Mouse (Mus musculus): Measurements from ENCODE around the gene Eci2.
"Not testable (repeated sequence)": the region's sequence is repeated elsewhere in the genome, so short reads cannot be mapped to it uniquely, and the experiment has no call there.

Eci2 gene

DNA sequence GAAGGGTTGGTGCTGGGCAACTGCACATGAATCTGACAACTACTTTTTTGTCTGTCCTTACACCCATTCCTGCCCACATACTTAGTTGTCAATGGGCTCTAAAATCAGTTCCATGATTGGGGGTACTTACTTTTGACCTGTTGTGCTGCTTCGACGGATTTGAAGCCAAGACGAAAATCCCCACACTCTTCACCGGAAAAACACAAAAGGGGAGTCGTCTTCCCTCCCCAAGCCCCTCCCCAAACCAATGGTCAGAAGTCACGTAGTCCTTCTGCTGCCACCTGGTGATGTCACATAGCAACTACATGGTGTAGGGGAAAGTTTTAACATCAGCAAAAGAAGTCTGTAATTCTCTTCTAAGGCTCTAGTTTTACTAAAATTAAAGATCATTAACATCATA is at the start of gene Eci2:
Gene Eci2, minus strand, starts transcription at position 218 of the 400 bp plus-strand sequence.
- peak; percentile 25 for DNase-seq (ENCODE audit: low spot score)

DNA sequence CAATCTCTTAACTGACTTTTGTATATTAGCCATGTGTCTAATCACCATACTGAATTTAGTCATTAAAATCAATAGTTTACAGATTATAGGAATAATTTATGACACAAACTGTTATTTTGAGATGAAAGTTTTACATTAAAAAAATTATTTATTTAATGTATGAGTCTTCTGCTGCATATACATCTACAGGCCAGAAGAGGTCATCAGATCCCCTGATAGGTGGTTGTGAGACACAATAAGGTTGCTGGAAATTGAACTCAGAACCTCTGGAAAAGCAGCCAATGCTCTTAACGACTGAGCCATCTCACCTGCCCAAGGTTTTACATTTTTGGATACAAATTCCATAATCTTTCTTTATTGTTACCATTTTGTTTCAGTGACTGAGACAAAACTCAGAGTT is 48.0 kb upstream of the Eci2 start:
- no peak for DNase-seq (ENCODE audit: low spot score)

DNA sequence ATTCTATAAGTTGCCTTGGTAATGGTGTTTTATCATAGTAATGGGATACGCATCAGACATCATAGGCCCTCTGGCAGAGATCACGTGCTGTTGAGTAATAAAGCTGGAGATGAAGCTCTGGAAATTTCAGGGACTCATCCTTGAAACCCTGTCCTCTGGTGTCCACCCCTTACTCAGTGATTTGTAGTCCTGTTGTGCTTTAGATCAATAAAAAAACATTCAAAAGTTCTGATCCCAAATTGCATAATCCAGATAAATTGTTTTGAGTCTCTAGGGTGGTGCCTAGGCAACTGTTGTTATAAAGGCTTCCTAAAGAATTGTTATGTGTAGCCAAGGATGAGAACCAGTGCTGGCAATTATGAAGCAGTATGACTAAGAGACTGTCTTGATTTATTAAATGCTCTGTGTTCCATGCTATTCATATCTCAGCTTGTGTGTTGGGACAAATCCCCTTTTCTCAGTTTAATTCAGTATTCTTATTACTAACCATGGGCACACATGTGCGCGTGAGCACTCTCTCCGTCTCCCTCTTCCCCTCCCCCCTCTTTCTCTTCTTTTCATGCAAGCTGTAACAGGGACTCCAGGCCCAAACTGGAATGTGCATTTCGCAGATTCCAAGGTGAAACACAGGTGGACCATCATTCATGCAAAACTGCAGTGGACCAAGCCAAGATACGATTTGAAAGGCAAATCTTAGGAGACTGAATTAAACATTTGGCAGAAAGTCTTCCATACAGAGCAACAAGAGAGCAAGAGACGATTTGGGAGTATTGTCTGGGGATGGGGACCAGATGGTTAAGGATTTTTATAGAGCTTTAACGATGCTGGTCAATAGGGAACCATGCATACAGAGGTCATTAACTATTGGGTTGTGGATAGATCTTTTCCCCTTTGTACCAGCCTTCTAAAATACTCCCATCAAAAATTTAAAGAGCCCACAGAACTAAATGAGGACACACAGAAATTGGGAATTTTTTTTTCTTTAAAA is 43.9 kb upstream of the Eci2 start:
- no peak for DNase-seq (ENCODE audit: low spot score)

DNA sequence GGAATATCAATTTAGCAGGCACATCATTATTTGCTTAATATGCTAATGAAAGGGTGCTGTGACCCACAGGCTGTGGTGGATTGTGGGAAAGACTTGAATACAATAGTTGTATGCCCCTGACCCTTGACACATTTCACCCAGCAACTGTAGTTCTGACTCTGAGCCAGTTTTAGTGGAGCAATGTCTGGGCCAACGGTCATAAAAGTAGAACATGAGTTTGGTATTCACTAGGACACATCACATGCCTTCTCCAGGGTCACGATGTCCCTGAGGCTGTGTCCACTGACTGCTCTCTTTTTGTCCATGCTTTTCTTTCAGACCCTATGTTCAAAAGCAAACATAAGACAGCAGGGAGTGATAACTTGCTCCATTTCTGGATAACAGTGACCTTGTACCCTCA is 40.2 kb upstream of the Eci2 start:
- DNase-seq (ENCODE audit: low spot score) = no peak

DNA sequence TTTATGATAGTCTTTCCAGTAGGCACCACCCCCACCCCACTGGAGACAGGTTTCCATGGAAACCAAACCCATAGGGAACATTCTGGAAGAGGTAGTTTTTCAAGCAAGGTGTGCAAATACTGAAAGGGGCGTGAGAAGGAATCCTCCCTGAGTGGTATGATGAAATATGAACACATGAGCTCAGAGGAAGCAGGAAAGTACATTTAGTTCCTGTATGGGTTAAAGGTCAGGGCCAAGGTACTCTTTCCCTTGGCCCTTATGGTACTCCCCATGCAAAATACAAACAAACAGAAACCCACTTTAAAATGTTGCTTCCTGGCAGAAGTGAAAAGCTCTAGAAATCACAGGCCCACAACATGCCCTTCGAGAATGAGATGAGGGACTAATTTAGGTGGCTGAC is 39.1 kb upstream of the Eci2 start:
- no peak for DNase-seq (ENCODE audit: low spot score)

DNA sequence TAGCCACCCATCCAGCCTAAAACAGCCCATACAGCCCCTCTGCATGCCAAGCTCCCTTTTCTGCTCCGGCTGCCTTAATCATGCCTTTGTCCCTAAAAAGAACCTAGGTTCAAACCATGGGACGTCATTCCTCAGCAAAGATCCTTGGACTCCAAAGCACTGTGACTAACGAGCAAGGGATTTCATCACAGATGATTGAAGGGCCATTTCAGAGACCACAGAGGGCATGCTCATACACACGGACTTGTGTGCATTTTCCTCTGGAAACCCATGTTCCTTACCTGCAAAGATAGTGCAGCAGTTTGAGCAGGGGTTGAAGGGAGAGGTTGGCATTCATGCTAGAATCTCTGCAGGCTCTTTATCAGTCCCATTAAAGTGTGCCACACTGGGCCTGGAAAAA is 37.5 kb upstream of the Eci2 start:
- no peak for DNase-seq (ENCODE audit: low spot score)

DNA sequence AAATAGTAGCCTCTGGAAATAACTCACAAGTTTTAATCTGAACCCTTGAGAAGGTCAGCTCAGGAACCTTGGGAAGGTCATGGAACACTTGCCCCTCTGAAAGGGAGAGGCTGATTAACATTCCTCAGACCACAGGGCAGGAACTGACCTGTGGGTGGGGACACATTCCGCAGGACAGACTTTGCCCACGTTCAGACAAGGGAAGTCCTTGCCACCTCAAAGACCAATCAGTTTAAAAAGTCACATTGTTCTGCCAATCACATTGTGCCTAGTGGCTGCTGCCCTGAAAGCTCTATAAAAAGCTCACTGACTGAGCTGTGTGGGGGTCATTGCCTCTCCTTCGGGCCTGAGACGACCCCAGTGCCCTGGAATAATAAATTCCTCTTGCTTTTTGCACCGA is 31.2 kb upstream of the Eci2 start:
- DNase-seq (ENCODE audit: low spot score) = no peak

DNA sequence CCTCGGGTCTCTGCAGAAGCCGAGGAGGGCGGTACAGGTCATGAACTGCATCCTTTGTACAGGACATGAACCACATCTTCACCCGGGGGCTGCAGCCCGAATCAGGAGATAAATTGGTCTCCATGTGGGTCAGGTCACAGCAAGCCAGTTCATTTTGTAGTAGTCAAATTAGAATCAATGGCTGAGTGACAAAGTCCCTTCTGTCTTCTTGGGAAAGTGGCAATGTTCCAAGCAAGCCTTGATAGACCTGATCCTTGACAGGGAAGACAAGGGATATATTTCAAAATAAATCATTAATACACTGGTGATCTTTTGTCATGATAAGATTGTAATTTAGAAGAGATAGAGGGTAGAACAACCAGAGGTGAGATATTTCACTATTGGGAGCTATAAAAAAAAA is 9.6 kb upstream of the Eci2 start:
- DNase-seq (ENCODE audit: low spot score) = no peak

DNA sequence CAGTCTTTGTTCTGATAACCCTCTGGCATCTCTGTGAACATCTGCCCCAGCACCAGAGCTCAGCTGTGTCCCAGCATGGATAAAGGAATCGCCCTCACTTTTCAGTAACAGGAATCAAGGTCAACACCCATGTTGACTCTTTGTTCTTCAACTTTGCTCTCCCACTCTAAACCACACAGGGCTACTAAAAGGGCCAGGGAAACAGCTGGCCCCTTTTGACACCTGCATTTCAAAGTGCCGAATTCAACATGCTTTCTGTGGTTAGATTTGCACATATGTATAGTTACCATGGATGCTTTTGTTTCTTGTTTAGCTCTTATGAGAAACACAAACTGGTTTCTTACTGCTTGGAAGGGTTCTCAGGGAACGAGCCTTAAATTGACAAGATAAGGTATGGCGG is 8.8 kb upstream of the Eci2 start:
- DNase-seq (ENCODE audit: low spot score) = no peak

DNA sequence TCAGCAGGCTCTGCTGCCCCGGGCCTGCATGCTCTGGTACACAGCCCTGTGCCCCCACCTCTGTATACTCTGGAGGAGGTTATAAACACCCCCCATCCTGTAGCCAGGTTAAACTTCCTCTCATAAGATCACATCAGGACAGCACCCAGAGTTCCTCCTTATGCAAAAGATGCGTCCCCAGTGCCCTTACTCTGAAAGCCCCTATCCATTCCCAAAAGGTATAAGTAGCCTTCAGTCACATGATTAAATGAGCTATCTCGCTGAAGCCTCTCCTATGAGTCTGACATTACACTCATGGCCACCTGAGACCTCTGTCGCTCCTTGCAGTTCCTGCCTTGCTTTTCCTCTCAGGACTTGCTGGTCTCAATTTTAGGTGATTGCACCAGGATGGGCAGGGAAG is 6.7 kb upstream of the Eci2 start:
- DNase-seq (ENCODE audit: low spot score) = no peak

DNA sequence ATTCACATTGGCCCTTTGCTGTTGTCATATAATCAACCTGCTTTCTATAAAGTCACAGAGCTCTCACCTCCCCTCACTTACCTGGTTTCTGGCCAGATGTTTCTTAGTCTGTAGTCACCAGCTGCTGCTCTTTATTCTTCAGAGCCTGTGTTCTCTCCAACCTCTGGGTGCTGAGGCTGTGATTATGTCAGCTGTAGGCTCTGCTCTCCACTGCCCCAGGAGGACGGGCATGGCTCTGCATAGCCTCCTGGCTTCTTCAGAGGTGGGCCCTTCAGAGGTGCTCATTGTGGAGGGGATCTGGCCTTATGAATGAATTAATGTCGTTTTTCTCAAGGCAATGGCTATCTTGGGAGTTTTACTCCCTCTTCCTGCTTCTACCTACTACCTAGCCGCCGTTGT is 4.8 kb upstream of the Eci2 start:
- no peak for DNase-seq (ENCODE audit: low spot score)

DNA sequence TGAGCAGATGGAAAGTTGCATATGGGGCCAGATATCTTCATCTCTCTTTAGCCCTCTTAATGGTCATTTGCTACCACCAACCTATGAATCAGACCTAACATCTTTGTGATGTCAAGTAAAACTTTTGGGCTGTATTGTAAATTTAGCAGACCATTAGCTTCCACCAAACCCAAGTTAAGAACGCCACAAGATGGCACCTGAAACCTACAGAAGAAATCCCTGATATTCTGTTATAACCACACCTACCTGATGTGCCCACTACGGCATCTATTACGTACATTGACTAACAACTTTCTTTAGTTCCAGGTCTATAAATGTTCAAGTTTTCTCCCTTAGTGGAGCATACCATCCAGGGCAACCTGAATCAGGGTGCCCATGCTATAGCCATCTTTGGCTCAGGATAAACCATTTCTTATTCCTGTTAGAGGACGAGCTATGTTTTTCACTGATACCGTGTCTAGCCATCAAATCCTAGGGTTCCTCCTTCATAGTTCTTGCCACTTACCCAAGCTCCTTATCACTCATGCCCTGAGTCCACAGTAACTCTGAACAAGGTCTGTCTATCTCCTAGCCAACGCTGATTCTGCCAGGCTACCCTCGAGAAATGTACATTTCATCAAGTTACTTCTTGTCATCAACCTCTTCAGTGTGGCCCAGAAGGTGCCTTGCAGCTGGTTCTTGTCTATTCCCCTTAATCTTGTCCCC is 4.2 kb upstream of the Eci2 start:
- no peak for DNase-seq (ENCODE audit: low spot score)

DNA sequence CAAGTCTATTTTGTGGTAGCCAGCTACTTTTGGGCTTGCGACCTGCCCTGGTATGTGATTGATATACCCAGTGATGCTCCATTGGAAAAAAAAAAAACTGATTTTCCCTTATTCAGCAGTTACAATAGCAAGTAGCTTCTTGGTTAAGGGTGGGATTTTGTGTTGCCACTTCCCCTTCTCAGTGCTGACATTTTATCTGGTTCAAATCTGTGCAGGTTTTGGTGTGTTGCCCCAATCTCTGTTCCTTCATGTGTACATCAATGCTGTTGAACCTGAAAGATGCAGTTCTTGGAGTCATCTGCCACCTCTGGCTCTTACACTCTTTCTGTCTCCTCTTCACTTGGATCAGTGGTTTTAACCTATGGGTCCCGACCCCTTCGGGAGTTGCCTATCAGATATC is 1.5 kb upstream of the Eci2 start:
- no peak for DNase-seq (ENCODE audit: low spot score)

DNA sequence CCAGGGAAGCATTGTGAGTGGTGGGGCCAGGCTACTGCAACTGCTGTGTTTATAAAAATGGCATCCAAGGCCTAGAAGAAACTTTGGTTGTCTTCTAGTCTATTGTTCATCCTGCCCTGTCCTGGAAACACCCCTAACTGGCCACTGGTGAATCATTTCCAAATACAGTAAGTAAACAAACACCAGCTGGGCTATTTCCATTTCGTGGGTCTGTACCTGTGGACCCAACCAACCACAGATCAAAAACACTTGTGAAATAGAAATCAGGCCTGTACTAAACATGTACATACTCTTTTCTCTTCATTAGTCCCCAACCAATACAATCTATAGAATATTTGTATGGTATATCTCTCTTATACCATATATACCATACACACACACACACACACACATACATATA is 3.5 kb downstream of the Eci2 start:
- DNase-seq (ENCODE audit: low spot score) = not testable (repeated sequence)

DNA sequence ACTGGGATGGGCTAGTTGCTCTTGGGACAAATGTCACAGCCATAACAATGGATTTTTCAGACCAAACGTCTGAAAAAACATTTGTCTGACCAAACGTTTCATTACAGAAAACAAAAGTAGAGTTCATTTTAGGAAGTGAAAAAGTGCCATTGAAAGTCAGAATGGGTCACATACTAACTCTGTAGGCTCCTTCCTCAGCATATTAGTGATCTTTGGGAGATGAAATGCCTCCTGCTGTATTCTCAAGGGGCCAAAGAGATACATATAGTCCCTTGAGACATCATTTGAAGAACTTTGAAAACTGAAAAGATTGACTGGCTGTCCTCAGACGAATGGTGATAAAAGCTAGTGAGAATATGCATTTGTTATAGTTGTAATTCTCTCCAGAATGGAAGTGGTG is 6.5 kb downstream of the Eci2 start:
- no peak for DNase-seq (ENCODE audit: low spot score)

DNA sequence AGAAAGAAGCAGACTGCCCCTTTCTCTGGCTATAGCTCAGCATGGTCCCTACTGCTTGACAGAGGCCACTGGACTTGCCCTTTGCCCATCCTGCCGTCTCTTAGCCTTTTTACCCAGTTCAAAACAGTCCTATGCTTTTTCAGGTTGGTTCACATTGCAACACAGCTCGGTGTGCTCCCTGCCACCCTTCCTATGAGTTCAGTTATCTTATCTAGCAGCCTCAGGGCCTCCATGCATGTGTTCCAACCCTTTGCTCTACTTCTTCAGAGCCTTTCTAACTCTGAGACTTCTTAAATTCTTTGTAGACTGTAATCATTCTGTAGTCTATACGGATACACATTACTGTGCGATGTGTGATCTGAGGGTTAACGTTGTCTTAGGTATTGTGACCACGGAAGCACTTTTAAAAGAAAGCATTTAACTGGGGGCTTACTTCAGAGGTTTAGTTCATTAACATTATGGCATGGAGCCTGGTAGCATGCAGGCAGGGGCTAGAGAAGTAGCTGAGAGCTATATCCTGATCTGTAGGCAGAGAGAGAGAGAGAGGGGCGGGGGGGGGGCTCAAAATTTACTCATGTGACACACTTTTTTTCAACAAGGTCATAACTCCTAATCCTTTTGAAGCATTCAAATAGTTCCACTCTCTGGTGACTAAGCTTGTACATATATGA is 7.9 kb downstream of the Eci2 start:
- no peak for DNase-seq (ENCODE audit: low spot score)

DNA sequence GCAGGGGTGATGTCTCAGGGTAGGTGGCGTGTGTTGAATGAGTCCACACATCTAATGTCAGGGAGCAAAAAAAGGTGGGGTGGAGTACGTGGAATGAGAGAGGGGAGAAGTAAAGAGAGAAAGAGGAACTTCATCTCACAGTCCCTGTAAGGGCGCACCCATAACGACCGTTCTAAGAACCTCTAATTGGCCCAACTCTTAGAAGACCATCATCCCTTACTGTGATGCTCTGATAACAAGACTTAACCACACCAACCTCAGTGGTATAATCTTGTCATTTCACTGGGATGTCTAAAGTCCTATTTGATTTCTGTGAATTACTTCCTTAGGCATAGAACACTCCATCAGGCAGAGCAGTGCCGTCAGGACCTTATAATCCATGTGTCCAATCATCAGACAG is 9.5 kb downstream of the Eci2 start:
- no peak for DNase-seq (ENCODE audit: low spot score)

DNA sequence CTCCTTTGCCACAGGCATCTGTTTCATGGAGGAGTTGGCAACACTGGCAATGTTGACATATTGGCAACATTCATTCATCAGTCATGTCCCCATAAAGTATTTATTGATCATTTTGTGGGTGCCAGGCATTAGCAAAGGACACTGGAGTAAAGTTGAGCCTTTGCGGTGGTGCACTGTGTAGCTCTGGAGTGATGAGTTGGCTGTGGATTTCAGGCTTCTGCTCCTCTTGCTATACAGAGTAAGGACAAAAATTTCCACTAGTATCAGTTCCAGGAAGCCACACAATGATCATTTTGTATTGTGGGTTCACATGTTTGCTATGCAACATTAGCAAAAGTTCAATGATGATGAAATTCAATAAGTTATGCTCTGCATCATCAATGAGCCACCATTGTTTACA is 10.8 kb downstream of the Eci2 start:
- DNase-seq (ENCODE audit: low spot score) = no peak

DNA sequence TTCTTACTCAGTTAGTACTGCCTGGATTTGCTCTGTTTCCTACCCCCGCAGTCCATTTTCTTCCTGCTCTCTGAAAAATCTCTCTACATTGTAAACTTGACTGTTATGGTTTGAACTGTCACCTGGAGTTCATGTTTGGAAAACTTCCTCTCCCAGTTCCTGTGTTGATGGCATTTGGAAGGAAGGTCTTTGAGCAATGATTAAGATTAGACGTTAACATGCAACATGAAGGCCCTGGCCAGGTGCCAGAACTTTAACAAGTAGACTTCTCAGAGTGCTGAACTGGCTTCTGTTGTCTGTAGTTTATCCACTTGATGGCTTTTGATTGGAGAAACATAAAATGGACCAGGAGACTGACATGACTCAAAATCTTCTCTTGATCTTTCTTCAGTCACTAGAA is 31.0 kb downstream of the Eci2 start:
- DNase-seq (ENCODE audit: low spot score) = no peak

DNA sequence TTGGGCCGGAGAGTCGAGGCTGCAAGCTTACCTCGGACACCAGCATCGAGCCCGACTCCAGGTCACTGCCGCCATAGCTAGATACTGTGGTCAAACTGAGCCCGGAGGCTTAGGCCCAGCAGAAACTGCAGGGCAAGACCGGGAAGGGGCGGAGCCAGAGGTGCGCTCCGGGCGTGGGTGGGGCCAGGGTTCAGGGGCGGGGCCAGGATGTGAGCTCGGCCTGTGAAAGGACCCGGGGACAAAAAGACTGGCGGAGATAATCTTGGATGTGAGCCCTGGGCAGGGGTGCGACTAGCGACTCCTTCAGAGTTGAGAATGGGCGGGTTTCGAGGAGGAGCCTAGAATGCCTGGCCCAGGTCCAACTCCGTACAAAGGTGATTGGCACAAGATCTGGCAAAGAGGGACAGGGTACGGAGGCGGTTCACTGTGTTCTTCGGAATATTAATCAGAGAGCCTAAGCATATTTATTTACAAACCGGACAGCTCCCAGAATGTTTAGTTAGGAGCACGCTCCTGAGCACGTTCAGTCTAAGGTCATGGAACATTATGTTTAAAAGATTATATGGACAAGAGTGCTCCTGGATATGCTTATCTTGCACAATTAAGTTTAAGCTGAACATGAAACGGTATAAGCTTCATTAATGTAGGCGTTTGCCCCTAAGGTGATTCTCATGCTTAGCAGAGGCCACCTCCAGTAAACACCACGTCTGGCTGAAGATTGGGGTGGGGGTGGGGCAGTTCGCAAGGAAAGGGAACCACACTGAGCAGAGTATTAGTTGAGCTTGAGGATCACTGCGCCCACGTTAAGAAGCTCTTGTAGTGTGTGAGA is 32.7 kb downstream of the Eci2 start:
- peak; percentile 83 for DNase-seq (ENCODE audit: low spot score)

DNA sequence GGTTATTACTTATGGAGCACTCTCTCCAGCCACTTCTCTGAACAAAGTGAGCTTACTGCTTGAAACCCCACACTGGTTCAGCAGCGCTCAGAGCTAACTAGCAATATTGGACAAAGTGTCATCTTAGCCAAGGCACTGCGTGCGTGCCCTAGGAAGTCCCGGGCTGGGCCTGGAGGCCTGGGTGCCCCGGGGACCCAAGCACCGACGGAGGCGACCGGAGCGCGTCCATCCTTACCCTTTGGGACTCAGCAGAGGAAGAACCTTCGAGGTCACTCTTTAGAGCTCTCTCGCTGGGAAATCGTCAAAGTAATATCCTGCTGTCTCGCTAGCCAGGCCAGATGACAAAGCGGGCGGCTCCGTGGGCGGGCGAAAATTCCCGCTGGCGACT is 33.3 kb downstream of the Eci2 start:
- peak; percentile 17 for DNase-seq (ENCODE audit: low spot score)

DNA sequence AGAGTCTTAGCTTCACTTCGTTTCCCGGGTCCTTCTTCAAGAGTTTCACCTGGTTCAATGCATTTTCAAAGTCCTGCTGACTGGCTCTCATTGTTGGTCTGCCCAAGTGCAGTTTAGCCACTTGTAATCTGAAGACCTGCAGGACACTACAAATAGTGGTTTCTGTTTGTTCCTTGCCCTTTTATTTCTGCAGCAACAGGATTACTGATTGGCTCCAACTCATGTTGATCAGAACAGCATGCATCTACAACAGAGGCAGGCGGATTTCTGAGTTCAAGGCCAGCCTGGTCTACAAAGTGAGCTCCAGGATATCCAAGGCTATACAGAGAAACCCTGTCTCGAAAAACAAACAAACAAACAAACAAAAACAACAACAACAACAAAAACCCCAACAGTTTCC is 33.8 kb downstream of the Eci2 start:
- DNase-seq (ENCODE audit: low spot score) = no peak
